Mouse (Mus musculus) granulocyte monocyte progenitor cell, adult 5-6 weeks (primary cell): Measurements from ENCODE around the gene Pdcl2. TPM values are rescaled to one million over a fixed set of nuclear protein-coding genes. Genes with fewer than 3 reads are reported as not detected.
A peak's percentile ranks its signal among the peaks of the same experiment; 100 is the strongest.

Experiments used
- ATAC-seq: replicated peaks from 2 replicates; pipeline ENCODE4 v1.8.0; 2016; ENCODE audit warnings: mild to moderate bottlenecking, moderate TSS enrichment, inconsistent platforms; ENCODE audit not compliant: poor library complexity, severe bottlenecking
- total RNA-seq, 2 experiments: library from RNA; stranded (forward) in 1 of 2; stranded (reverse) in 1 of 2; fragments of 200-712, 200-1000 nt in 1 of 2; fragments of >200 nt in 1 of 2; fragmentation: Nextera tagmentation in 1 of 2; gene quantifications; 2 replicates each; pipeline ENCODE4 v1.2.3; 2014 to 2017

Pdcl2 gene
- total RNA-seq, 2 experiments from 2014 or later, result not detected

GRCm38 (mm10) chr5:76304452-76305341 lies 26.3 kb downstream of the Pdcl2 start, which contains the start of gene Clock:
TSS of gene Clock (minus strand) at chr5:76304792.
- ATAC-seq, result peak; percentile 83

GRCm38 (mm10) chr5:76303745-76304451 lies 27.1 kb downstream of the Pdcl2 start:
- peak; percentile 80 for ATAC-seq

- no peak for ATAC-seq
Observed at GRCm38 (mm10) chr5:76303379-76303744, 27.6 kb downstream of the Pdcl2 start.

GRCm38 (mm10) chr5:76302009-76302408 lies 28.9 kb downstream of the Pdcl2 start:
- ATAC-seq, result no peak

- ATAC-seq, result no peak
Observed at GRCm38 (mm10) chr5:76289234-76289691, 41.7 kb downstream of the Pdcl2 start.

- ATAC-seq, result no peak
Observed at GRCm38 (mm10) chr5:76288256-76288655, 42.7 kb downstream of the Pdcl2 start.

- ATAC-seq, result no peak
Observed at GRCm38 (mm10) chr5:76287062-76287461, 43.9 kb downstream of the Pdcl2 start.

- ATAC-seq, result no peak
Observed at GRCm38 (mm10) chr5:76285699-76286098, 45.3 kb downstream of the Pdcl2 start.

- ATAC-seq, result no peak
Observed at GRCm38 (mm10) chr5:76283890-76284289, 47.1 kb downstream of the Pdcl2 start.

GRCm38 (mm10) chr5:76274977-76275376 lies 56.0 kb downstream of the Pdcl2 start:
- no peak for ATAC-seq

Other genes starting within 250 kb of the Pdcl2 start
- gene Srd5a3, start 190.9 kb downstream of the Pdcl2 start, total RNA-seq (2014; fragmentation: Nextera tagmentation), result 36.0 and 38.7 TPM in 2 replicates
- 34.8 and 40.6 TPM in 2 replicates for gene Srd5a3, start 190.9 kb downstream of the Pdcl2 start, total RNA-seq (2017)
- 98.5 and 105 TPM in 2 replicates for gene Tmem165, start 147.3 kb downstream of the Pdcl2 start, total RNA-seq (2014; fragmentation: Nextera tagmentation)
- gene Tmem165, start 147.3 kb downstream of the Pdcl2 start, total RNA-seq (2017), result 133 and 147 TPM in 2 replicates
- 10.6 and 12.5 TPM in 2 replicates for gene Clock, start 26.4 kb downstream of the Pdcl2 start, total RNA-seq (2014; fragmentation: Nextera tagmentation)
- 8.0 and 12.3 TPM in 2 replicates for gene Clock, start 26.4 kb downstream of the Pdcl2 start, total RNA-seq (2017)
- not detected in 2 replicates for gene Nmu, start 32.6 kb upstream of the Pdcl2 start, total RNA-seq (2014; fragmentation: Nextera tagmentation)
- gene Nmu, start 32.6 kb upstream of the Pdcl2 start, total RNA-seq (2017), result not detected in 2 replicates
- gene Gm7271, start 152.9 kb upstream of the Pdcl2 start, total RNA-seq (2014; fragmentation: Nextera tagmentation), result not detected in 2 replicates
- not detected in 2 replicates for gene Gm7271, start 152.9 kb upstream of the Pdcl2 start, total RNA-seq (2017)
- gene Exoc1, start 198.2 kb upstream of the Pdcl2 start, total RNA-seq (2014; fragmentation: Nextera tagmentation), result 40.9 and 87.9 TPM in 2 replicates
- gene Exoc1, start 198.2 kb upstream of the Pdcl2 start, total RNA-seq (2017), result 49.0 and 50.1 TPM in 2 replicates